Mouse (Mus musculus) CH12.LX (cell line): ENCODE results near the gene Cenpm.

Experiments
- BHLHE40 ChIP-seq: IDR thresholded peaks from 2 replicates; pipeline ENCODE4 v1.6.1; 2011; ENCODE audit warnings: mild to moderate bottlenecking, low read depth, low read length, improper control_type of control experiment
- CTCF ChIP-seq, 2 experiments: IDR thresholded peaks in 1 of 2; conservative IDR thresholded peaks in 1 of 2; 2 replicates each; pipeline ENCODE4 v1.5.1; 2011 to 2012; ENCODE audit warnings: low read depth in 2 of 2, low read length in 2 of 2, improper control_type of control experiment in 1 of 2, inconsistent platforms in 1 of 2, mild to moderate bottlenecking in 1 of 2, moderate library complexity in 1 of 2
- POLR2A ChIP-seq: IDR thresholded peaks from 2 replicates; pipeline ENCODE4 v1.6.1; 2011; ENCODE audit warnings: low read depth, mild to moderate bottlenecking, improper control_type of control experiment, low read length

- TF ChIP-seq CTCF (conservative IDR thresholded peaks at IDR 0.05 in 1 of 2, IDR thresholded peaks at IDR 0.05 in 1 of 2; ENCODE audit: low read depth in 2 of 2, low read length in 2 of 2) (no peak), BHLHE40 (no peak), POLR2A (no peak)
These were observed 47.2 kb downstream of the Cenpm start for GRCm38 (mm10) chr15:82197246-82197750.
